Mouse (Mus musculus): ENCODE measurements around the gene Kdsr.
"Not testable (repeated sequence)": the region's sequence is repeated elsewhere in the genome, so short reads cannot be mapped to it uniquely, and the experiment has no call there.

DNA sequence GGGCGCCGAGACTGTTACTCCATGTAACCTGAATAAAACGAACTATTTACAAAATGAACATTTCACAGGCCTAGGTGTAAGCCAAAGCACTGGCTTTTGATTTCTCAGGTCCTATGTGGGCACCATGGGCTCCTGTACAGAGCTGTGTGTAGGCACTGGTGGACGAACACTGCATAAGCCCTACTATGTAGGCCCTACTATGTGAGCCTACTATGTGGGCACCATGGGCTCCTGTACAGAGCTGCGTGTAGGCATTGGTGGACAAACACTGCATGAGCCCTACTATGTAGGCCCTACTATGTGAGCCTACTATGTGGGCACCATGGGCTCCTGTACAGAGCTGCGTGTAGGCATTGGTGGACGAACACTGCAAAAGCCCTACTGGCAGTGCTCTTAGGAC, 41.8 kb downstream of the Kdsr start:
- TF ChIP-seq EP300, CTCF (IDR thresholded peaks at IDR 0.05; ENCODE audit: low read depth): not testable (repeated sequence)
